1 mouse cellular context compared by ENCODE assay signal in the genomic region with DNA sequence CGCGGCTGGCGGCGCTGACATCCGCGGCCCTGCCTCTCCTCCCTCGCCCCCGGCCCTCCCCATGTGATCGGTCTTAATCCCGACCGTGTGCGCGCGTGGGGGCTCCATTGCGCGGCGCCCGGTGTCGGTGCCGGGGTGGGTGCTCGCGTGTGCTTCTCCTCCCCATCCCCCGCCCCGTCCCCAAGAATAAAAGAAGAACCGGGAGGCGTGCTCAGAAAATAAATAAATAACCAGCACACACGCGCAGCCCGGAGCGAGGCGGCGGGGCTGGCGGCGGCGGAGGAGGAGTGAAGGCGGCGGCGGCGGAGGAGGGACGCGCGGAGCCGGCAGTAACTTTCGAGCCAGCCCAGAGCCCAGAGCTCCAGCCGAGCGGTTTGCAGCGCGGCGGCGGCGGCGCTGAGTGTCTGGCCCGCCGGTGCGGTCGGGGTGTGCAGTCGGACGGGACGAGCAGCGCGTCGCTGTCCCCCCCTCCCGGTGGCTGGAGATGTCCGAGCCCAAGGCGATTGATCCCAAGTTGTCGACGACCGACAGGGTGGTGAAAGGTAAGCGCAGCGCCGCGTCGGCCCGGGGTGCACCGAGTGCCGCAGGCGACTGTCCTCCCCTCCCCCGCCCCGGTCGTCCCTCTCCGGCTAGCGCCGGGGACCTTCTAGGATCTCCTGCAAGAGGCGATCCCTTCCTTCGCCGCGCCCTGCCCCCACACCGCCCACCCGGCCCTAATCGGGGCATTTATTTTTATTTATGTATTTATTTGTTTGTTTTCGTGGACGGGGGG.
TF ChIP-seq lines count a peak whose summit lies in the region.

No protein-coding gene starts in this region.

TF ChIP-seq in C2C12, 6 proteins besides CTCF, POLR2A, EP300 and RAD21 (continued from another document):
- TF ChIP-seq USF1 (IDR thresholded peaks at IDR 0.05; ENCODE audit: low read depth) (no peak), MAX (IDR thresholded peaks at IDR 0.05) (no peak)
